Mouse (Mus musculus): ENCODE results near the gene Kcnip3.

Gene Kcnip3

DNA sequence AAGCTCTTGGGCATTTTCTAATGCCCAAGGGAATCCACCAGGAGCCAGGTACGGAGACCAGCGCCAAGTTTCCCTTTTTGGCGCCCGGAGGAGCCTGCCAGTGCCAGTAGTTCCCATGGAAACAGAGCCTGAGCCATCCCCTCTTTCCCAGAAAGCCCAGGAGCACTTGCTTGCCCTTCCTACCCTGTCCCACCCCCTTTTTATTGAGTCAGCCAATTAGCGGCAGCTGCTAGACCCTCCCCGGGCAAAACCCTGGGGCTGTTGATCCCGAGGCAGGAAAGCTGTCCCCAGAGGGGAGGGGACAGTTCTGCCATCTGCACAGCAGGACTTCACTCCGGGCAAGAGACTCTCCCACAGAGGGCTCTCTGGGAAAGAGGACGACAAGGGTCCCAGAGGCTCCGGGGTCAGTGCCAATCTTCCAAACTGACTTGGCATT lies at the start of gene Kcnip3:
Gene Kcnip3 (minus strand): TSS at position 89 of the 436 bp plus-strand sequence.
- peak; percentile 90 to 93 for DNase-seq

DNA sequence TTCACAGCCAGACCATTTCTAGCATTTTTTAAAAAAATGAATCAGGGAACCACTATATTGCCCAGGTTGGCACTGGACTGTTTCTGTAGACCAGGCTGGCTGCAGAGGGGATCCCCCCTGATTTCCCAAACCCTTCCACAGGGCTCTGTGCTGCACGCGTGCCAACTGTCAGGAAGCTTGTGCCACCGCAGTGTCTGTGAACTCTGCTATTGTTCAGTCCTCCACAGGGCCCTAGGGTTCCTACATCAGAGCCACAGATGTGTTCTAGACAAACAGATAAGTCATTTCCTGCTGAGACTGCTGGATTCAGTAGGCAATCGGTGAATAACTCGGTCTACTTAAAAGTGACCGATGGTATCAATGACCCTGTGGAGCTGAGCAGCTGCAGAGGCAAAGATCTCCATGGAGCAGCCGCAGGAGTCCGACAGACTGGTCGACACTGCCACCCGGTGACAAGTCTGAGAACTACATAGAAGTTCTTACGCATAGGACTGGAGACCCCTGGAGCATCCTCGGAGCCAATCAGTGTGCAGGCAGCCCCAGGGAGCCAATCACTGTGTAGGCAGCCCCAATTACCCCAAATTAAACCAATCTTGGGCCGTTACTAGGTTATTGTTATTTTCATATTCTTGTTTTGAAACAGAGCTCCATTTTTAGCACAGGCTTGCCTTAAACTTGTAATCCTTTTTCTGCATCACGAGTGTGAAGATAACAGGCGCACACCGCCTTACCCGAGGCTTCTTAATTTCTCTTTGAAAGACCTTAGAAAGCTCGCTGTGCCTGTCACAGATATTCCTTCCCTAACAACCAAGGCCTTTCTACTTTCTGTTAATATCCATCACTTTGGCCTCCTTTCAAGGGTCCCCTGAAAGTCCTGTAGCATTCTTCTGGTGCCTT lies 37.4 kb upstream of the Kcnip3 start:
- DNase-seq = peak; percentile 97 to 98

- peak; percentile 92 for DNase-seq
Measured at GRCm38 (mm10) chr2:127551078-127551477, 29.2 kb upstream of the Kcnip3 start.

DNA sequence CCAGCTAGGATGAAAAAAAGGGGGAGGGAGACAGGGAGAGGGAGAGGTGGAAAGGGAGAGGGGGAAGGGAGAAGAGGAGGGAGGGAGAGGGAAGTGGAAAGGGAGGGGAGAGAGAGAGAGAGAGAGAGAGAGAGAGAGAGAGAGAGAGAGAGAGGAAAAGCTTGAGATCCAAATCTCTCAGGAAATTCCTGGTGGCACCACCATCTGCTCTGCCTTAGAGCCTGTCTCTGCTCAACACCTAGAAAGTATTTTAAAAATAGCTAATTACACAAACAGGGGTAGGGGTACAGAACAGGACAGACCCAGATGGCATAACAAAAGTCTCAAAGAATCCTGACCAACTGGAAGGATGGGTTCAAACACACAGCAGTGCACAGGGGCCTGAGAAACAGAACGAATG lies 28.6 kb upstream of the Kcnip3 start:
- peak in 1 of 2 experiments; percentile 28 for DNase-seq

DNA sequence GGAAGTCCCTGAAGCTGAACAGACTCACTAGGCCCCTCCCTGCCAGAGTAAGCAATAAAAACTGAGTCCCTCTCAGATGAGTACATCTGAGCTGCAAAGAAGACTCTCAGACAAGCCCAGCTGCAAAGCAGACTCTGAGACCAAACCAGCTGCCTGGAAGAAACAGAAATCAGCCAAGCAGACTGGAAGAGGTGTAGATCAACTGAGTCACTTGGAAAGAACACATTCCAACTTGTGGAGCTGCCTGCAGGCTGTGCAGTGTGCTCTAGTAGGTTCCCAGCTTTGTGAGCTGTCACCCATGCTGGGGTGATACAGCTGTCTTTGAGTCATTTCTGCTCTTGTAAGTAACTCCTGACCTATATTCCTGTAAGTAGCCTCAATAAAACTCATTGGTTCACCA lies 27.8 kb upstream of the Kcnip3 start:
- peak in 1 of 2 experiments; percentile 6 for DNase-seq

DNA sequence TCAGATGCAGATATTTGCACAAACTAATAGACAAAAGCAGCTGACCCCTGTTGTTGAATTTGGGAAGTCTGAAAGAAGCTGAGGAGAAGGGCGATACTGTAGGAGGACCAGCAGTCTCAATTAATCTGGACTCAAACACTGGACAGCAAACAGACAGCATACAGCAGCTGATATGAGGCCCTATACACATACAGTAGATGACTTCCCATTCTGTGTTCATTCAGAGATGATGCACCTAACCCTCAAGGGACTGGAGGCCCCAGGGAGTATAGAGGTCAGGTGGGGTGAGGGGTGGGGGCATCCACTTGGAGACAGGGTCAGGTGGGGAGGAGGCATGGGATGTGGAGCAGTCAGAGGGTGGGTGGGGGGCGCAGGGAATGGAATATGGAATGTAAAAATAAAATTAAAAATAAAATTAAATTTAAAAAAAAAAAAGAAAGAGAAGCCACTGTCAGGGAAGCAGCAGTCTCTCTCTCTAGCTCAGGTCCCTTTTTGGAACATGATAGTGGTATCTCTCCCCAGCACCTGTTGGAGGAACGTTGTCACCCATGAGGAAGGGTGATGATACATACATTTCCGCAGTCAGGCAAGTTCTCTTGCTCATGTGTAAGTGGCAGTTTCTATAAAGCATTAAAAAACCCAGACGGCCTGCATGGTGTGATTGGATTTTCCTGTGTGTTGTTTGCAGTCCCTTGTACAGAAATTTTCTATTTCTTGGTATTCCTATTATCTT lies 26.6 kb upstream of the Kcnip3 start:
- DNase-seq = peak in 1 of 2 experiments; percentile 8

DNA sequence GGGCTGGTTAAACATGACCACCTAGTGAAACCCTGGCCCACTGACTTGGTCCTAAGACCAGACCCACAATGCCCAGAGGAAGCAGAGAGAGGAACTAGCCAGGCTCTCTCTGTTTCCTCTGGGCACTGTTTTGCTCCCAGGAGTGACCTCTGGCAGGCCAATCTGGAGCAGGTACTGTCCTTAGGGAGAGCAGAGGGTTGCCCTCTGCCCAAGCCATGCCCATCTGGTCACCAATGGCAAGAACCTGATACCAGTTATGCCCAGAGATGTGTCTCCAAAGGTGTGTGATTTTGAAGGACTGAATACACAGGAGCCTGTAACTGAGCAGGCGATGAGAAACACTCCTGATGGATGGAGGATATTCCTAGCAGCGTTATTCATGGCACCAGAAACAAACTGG lies 19.8 kb upstream of the Kcnip3 start:
- peak in 1 of 2 experiments; percentile 60 for DNase-seq

GRCm38 (mm10) chr2:127541185-127541584 lies 19.3 kb upstream of the Kcnip3 start, which contains the start of gene Prom2:
TSS of gene Prom2 (minus strand) at chr2:127541467.
- peak; percentile 60 to 64 for DNase-seq

GRCm38 (mm10) chr2:127539494-127539893 lies 17.6 kb upstream of the Kcnip3 start:
- DNase-seq = peak; percentile 75 to 83

GRCm38 (mm10) chr2:127537548-127537947 lies 15.7 kb upstream of the Kcnip3 start:
- peak in 1 of 2 experiments; percentile 56 for DNase-seq

- DNase-seq = peak in 1 of 2 experiments; percentile 71
Measured at GRCm38 (mm10) chr2:127535363-127535762, 13.5 kb upstream of the Kcnip3 start.

GRCm38 (mm10) chr2:127532379-127532778 lies 10.5 kb upstream of the Kcnip3 start:
- no peak for DNase-seq

GRCm38 (mm10) chr2:127531592-127531991 lies 9.7 kb upstream of the Kcnip3 start:
- DNase-seq = peak; percentile 85 to 91

DNA sequence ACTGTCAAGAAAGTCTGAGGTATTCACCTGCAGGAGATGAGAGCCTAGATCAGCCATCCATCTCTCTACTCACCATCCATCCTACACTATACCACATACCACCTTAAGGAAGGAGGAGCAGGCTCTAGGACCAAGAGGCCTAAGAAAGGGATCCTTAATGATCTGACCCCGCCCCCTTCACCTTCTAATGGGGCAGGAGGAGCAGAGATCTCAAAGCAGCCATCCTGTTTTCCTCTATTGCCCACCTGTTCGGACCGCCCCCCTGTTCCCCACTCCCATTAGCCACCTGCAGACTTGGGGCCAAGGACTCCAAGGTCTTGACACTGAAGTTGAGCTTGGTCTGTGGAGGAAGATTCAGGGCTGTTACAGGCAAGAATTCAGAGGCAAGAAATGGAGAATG lies 8.5 kb upstream of the Kcnip3 start:
- peak in 1 of 2 experiments; percentile 24 for DNase-seq

- peak; percentile 64 to 66 for DNase-seq
Measured at GRCm38 (mm10) chr2:127525004-127525775, 3.3 kb upstream of the Kcnip3 start.

GRCm38 (mm10) chr2:127523950-127524729 lies 2.2 kb upstream of the Kcnip3 start:
- peak; percentile 95 to 97 for DNase-seq

DNA sequence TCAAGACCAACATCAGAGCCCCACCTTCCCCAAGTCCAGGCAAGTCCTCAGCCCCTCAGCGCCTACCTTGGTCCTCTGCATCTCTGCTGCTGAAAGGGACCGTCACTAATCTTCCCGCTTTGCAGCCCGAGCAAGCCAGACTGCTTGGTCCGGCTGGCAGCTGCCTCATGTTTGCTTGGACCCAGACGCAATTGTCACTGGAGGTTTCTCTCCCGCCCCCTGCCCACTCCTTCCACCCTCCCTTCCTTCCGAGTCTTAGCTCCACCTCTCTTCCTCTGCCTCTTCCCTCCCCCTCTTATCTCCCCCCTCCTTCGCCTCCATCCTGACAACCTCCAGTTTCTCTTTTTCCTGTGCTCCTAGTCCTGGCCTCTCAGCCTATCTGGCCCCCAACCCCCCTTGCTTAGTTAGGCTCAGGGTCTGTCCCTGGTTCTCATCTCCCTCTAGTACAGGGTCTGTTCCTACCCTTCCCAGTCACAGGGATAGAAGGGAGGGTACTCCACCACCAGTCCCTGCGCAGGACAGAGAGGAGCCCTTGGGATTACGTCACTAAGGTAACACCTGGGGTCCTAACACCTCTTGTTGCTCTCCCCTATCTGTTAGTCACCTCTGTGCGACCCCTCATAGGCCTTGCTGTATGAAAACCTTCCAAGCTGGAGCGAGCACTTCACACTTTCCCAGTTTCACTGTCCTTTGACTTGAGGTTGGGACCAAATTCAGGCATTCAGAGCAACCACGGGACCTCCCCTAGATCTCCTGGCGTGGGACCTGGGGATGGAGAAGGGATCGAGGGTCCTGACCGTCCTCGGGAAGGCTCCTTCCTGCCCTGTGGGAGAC lies 505 bp downstream of the Kcnip3 start:
- DNase-seq = peak; percentile 91 to 94

DNA sequence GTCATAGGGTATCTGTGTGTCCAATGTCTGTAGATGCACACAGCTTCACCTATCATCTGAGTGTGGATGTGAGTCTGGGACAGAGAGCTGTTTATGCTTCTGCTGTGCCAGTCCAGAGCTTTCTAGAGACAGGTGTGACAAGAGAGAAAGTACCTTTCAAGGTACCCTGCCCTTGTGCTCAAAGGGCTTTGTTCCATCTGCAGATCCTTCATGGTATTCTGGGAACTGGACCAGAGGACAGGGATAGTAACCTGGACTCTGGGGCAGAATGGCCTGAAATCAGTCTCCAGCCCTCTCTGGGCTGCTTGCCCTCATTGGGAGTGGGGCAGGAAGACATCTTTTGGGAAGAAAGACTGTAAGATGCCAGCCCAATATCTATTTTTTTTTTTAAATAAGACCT lies 1.8 kb downstream of the Kcnip3 start:
- no peak for DNase-seq

GRCm38 (mm10) chr2:127519308-127519707 lies 2.6 kb downstream of the Kcnip3 start:
- no peak for DNase-seq

GRCm38 (mm10) chr2:127518831-127519230 lies 3.1 kb downstream of the Kcnip3 start:
- DNase-seq = no peak

- peak in 1 of 2 experiments; percentile 62 for DNase-seq
Measured at GRCm38 (mm10) chr2:127518273-127518672, 3.6 kb downstream of the Kcnip3 start.

All from cerebellum, postnatal 10 days (tissue).